Mouse (Mus musculus): ENCODE results near the gene Mast2. TPM values are rescaled to one million over a fixed set of nuclear protein-coding genes. Genes with fewer than 3 reads are reported as not detected.

The Mast2 gene
- polyA plus RNA-seq, 1 experiment from 2014 or later, result 6.2 TPM

- Histone ChIP-seq H3K36me3 (replicated peaks) (no peaks in the 10 kb centered on the region), H3K9ac (no peak overlapping the region), H3K27me3 (no peaks in the 10 kb centered on the region), H3K4me1 (replicated peaks) (peaks cover 6% of the 10 kb centered on the region), H3K27ac (replicated peaks) (no peak overlapping the region), H3K4me2 (no peak overlapping the region), H3K9me3 (replicated peaks) (no peaks in the 10 kb centered on the region), H3K4me3 (replicated peaks) (no peak overlapping the region)
- WGBS (ENCODE audit: insufficient replicate concordance), result 70% methylated on average over 2 of the region's 2 CpGs
- ATAC-seq (ENCODE audit: insufficient read depth), result no peak
Observed at GRCm38 (mm10) chr4:116406668-116407067, 57.3 kb downstream of the Mast2 start.

- Histone ChIP-seq H3K4me2 (no peak overlapping the region), H3K27me3 (no peaks in the 10 kb centered on the region), H3K9me3 (replicated peaks) (no peaks in the 10 kb centered on the region), H3K4me1 (replicated peaks) (peaks cover 6% of the 10 kb centered on the region), H3K27ac (replicated peaks) (no peak overlapping the region), H3K9ac (no peak overlapping the region), H3K4me3 (replicated peaks) (no peak overlapping the region), H3K36me3 (replicated peaks) (no peaks in the 10 kb centered on the region)
- WGBS (ENCODE audit: insufficient replicate concordance), result 70% methylated on average over 8 of the region's 8 CpGs
- no peak for ATAC-seq (ENCODE audit: insufficient read depth)
Observed at GRCm38 (mm10) chr4:116405955-116406351, 58.0 kb downstream of the Mast2 start.

GRCm38 (mm10) chr4:116405276-116405954, 58.6 kb downstream of the Mast2 start:
- Histone ChIP-seq H3K36me3 (replicated peaks) (no peaks in the 10 kb centered on the region), H3K4me1 (replicated peaks) (peaks cover 6% of the 10 kb centered on the region), H3K27me3 (no peaks in the 10 kb centered on the region), H3K4me3 (replicated peaks) (no peak overlapping the region), H3K9me3 (replicated peaks) (no peaks in the 10 kb centered on the region), H3K4me2 (no peak overlapping the region), H3K9ac (no peak overlapping the region), H3K27ac (replicated peaks) (no peak overlapping the region)
- no peak for ATAC-seq (ENCODE audit: insufficient read depth)
- WGBS (ENCODE audit: insufficient replicate concordance), result 64% methylated on average over 7 of the region's 7 CpGs

- Histone ChIP-seq H3K9me3 (replicated peaks) (no peaks in the 10 kb centered on the region), H3K4me2 (no peak overlapping the region), H3K4me3 (replicated peaks) (no peak overlapping the region), H3K36me3 (replicated peaks) (no peaks in the 10 kb centered on the region), H3K27ac (replicated peaks) (no peak overlapping the region), H3K9ac (no peak overlapping the region), H3K27me3 (no peaks in the 10 kb centered on the region), H3K4me1 (replicated peaks) (peaks cover 6% of the 10 kb centered on the region)
- WGBS (ENCODE audit: insufficient replicate concordance), result 66% methylated on average over 2 of the region's 2 CpGs
- ATAC-seq (ENCODE audit: insufficient read depth), result no peak
Observed at GRCm38 (mm10) chr4:116403884-116404283, 60.1 kb downstream of the Mast2 start.

- 0 out of 2 replicates have a peak, but pooled peaks have one; percentile 51 for ATAC-seq (ENCODE audit: insufficient read depth)
- Histone ChIP-seq H3K4me1 (replicated peaks) (peaks cover 6% of the 10 kb centered on the region), H3K36me3 (replicated peaks) (no peaks in the 10 kb centered on the region), H3K9ac (no peak overlapping the region), H3K4me2 (peak overlapping the region; percentile 9; the same call in 1 of the 2 replicates), H3K27me3 (no peaks in the 10 kb centered on the region), H3K4me3 (replicated peaks) (no peak overlapping the region), H3K27ac (replicated peaks) (peak overlapping the region; percentile 33), H3K9me3 (replicated peaks) (no peaks in the 10 kb centered on the region)
- WGBS (ENCODE audit: insufficient replicate concordance), result 36% methylated on average over 1 of the region's 1 CpGs
Observed at GRCm38 (mm10) chr4:116402708-116403107, 61.3 kb downstream of the Mast2 start.

GRCm38 (mm10) chr4:116398051-116398450, 65.9 kb downstream of the Mast2 start:
- no peak for ATAC-seq (ENCODE audit: insufficient read depth)
- no peak overlapping the region for H3K9ac ChIP-seq
- no peak overlapping the region for H3K27ac ChIP-seq (replicated peaks)
- H3K4me1 ChIP-seq (replicated peaks), result peaks cover 5% of the 10 kb centered on the region
- no peaks in the 10 kb centered on the region for H3K36me3 ChIP-seq (replicated peaks)
- 50% methylated on average over 1 of the region's 1 CpGs for WGBS (ENCODE audit: insufficient replicate concordance)
- no peak overlapping the region for H3K4me3 ChIP-seq (replicated peaks)
- H3K9me3 ChIP-seq (replicated peaks), result no peaks in the 10 kb centered on the region
- no peaks in the 10 kb centered on the region for H3K27me3 ChIP-seq
- no peak overlapping the region for H3K4me2 ChIP-seq

GRCm38 (mm10) chr4:116377973-116378667, 85.9 kb downstream of the Mast2 start:
- no peak overlapping the region for H3K9ac ChIP-seq
- WGBS (ENCODE audit: insufficient replicate concordance), result 78% methylated on average over 2 of the region's 2 CpGs
- no peak overlapping the region for H3K27ac ChIP-seq (replicated peaks)
- H3K36me3 ChIP-seq (replicated peaks), result no peaks in the 10 kb centered on the region
- H3K9me3 ChIP-seq (replicated peaks), result no peaks in the 10 kb centered on the region
- no peaks in the 10 kb centered on the region for H3K27me3 ChIP-seq
- H3K4me2 ChIP-seq, result no peak overlapping the region
- H3K4me1 ChIP-seq (replicated peaks), result no peaks in the 10 kb centered on the region; the same call in 1 of the 2 replicates
- ATAC-seq (ENCODE audit: insufficient read depth), result no peak
- H3K4me3 ChIP-seq (replicated peaks), result no peak overlapping the region

GRCm38 (mm10) chr4:116371676-116372075, 92.3 kb downstream of the Mast2 start:
- no peak overlapping the region for H3K27ac ChIP-seq (replicated peaks)
- no peak overlapping the region for H3K9ac ChIP-seq
- H3K27me3 ChIP-seq, result no peaks in the 10 kb centered on the region
- 57% methylated on average over 1 of the region's 1 CpGs for WGBS (ENCODE audit: insufficient replicate concordance)
- ATAC-seq (ENCODE audit: insufficient read depth), result no peak
- H3K9me3 ChIP-seq (replicated peaks), result no peaks in the 10 kb centered on the region
- H3K4me2 ChIP-seq, result no peak overlapping the region
- H3K36me3 ChIP-seq (replicated peaks), result no peaks in the 10 kb centered on the region
- H3K4me3 ChIP-seq (replicated peaks), result no peak overlapping the region
- H3K4me1 ChIP-seq (replicated peaks), result no peaks in the 10 kb centered on the region

- no peak overlapping the region for H3K27ac ChIP-seq (replicated peaks)
- 81% methylated on average over 1 of the region's 1 CpGs for WGBS (ENCODE audit: insufficient replicate concordance)
- H3K4me1 ChIP-seq (replicated peaks), result no peaks in the 10 kb centered on the region
- no peak overlapping the region for H3K4me2 ChIP-seq
- H3K4me3 ChIP-seq (replicated peaks), result no peak overlapping the region
- no peak for ATAC-seq (ENCODE audit: insufficient read depth)
- H3K36me3 ChIP-seq (replicated peaks), result no peaks in the 10 kb centered on the region
- no peaks in the 10 kb centered on the region for H3K9me3 ChIP-seq (replicated peaks)
- no peak overlapping the region for H3K9ac ChIP-seq
- H3K27me3 ChIP-seq, result no peaks in the 10 kb centered on the region
Observed at GRCm38 (mm10) chr4:116358099-116358498, 105.9 kb downstream of the Mast2 start.

GRCm38 (mm10) chr4:116352919-116353318, 111.1 kb downstream of the Mast2 start:
- H3K36me3 ChIP-seq (replicated peaks), result no peaks in the 10 kb centered on the region
- no peaks in the 10 kb centered on the region for H3K9me3 ChIP-seq (replicated peaks)
- H3K27ac ChIP-seq (replicated peaks), result no peak overlapping the region
- no peak overlapping the region for H3K4me3 ChIP-seq (replicated peaks)
- H3K27me3 ChIP-seq, result no peaks in the 10 kb centered on the region
- no peak overlapping the region for H3K4me2 ChIP-seq
- H3K9ac ChIP-seq, result no peak overlapping the region
- 95% methylated on average over 3 of the region's 3 CpGs for WGBS (ENCODE audit: insufficient replicate concordance)
- H3K4me1 ChIP-seq (replicated peaks), result peaks cover 3% of the 10 kb centered on the region; the same call in 1 of the 2 replicates
- ATAC-seq (ENCODE audit: insufficient read depth), result no peak

- Histone ChIP-seq H3K27me3 (no peaks in the 10 kb centered on the region), H3K27ac (replicated peaks) (no peak overlapping the region), H3K4me3 (replicated peaks) (no peak overlapping the region), H3K36me3 (replicated peaks) (no peaks in the 10 kb centered on the region), H3K9me3 (replicated peaks) (no peaks in the 10 kb centered on the region), H3K4me1 (replicated peaks) (peaks cover 3% of the 10 kb centered on the region; the same call in 1 of the 2 replicates), H3K9ac (no peak overlapping the region), H3K4me2 (no peak overlapping the region)
- no peak for ATAC-seq (ENCODE audit: insufficient read depth)
- WGBS (ENCODE audit: insufficient replicate concordance), result 77% methylated on average over 3 of the region's 3 CpGs
Observed at GRCm38 (mm10) chr4:116352496-116352895, 111.5 kb downstream of the Mast2 start.
